Mouse (Mus musculus) erythroblast, adult 5-6 weeks (primary cell): Measurements from ENCODE around the gene Ttc3. TPM values are rescaled to one million over a fixed set of nuclear protein-coding genes. Genes with fewer than 3 reads are reported as not detected.

Experiments
- ATAC-seq: replicated peaks from 2 replicates; pipeline ENCODE4 v1.8.0; 2016; ENCODE audit warnings: moderate number of reproducible peaks, mild to moderate bottlenecking, moderate TSS enrichment, inconsistent platforms; ENCODE audit not compliant: poor library complexity, low FRiP score, severe bottlenecking
- total RNA-seq, 2 experiments: library from RNA; stranded (forward) in 1 of 2; stranded (reverse) in 1 of 2; fragments of 150-400 nt in 1 of 2; fragments of 200-764, 138-1000 nt in 1 of 2; gene quantifications; 2 replicates each; pipeline versions ENCODE4 v1.2.3 to v1.2.4; 2015 to 2017; ENCODE audit warnings: low replicate concordance in 2 of 2

The Ttc3 gene
- total RNA-seq, 2 experiments from 2014 or later = 12.4 to 13.6 TPM

DNA sequence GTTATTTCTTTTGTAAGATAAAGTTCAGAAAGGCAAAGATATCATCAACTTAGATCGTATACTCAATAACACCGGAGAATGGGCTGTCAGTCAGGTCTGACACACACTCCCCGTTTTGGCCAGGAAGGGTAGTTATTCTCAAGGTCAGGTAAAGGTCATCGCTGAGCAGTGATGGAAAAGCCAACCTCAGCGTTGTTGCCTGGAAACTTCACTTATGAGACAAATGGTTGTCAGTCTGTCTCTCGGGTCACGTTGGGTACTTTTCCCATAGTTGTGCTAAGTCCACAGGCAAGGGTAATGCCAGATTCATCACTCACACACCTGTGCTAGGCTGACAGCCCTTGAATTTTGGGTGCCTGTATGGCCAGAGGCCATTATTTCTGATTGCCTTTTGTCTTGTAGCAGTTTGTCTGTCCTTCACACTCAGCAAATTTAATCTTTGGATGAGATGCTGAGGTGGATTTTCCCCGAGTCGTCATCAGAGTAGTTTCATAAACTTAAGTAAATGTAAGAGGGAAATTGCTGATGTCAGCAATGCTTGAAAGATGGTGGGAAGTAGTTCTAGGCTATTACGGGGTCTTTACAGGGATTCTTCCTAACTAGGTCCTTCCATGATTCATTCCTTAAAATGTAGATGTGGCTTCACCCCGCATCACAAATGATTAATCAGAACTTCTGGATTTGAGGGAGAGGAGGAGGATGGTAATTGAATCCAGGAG, 13.5 kb upstream of the Ttc3 start:
- ATAC-seq = no peak

DNA sequence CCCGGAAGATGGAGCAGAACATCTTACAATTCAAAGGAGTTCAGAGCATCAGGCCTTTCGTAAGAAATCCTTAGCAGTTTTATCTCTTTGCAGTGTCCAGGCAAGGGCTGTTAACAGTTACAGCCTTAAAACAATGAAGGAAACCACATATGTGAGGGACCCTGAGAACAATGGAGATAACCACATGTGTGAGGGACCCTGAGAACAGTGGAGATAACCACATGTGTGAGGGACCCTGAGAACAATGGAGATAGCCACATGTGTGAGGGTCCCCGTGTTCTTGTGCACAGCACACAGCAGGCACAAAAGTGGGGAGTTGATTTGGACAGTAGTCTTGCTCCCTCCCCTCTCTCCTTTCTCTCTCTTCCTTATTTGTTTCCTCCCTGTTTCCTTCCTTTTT, 12.3 kb upstream of the Ttc3 start:
- no peak for ATAC-seq

DNA sequence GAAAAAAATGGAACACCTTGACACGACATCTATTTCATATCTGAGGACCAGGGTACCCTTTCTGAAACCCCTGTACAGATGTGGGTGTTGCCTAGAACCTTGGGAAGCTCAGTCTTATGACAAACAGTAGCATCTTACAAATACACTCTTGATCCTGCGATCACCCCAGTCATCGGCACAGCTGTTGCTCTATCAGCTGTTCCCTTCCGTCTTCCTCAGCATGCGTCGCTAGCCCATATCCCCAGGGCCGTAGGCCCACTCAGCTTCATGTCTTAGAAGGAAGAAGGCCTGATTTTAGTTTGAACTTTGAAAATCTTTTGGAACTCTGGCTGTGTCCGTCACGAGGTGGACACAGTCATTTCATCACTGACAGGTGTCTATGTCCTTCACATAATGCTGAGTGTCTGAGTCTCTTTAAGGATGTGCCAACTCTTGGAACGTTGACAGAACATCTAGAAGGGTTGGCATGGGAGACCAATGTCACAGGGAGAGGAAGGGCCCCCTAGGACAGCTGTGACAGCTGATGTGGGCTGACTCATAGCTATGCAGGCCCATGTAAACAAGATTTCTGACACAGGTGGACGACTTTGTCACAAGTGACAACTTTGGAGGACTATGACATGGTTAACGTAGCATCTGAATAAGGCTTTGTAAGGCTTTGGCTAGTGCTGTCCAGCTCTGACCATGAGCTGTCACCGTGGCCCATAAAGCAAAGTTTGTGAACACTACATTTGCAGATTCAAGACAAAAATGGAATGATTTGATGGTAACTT, 9.7 kb upstream of the Ttc3 start:
- no peak for ATAC-seq

- no peak for ATAC-seq
Measured at GRCm38 (mm10) chr16:94362174-94362873, 8.1 kb upstream of the Ttc3 start.

DNA sequence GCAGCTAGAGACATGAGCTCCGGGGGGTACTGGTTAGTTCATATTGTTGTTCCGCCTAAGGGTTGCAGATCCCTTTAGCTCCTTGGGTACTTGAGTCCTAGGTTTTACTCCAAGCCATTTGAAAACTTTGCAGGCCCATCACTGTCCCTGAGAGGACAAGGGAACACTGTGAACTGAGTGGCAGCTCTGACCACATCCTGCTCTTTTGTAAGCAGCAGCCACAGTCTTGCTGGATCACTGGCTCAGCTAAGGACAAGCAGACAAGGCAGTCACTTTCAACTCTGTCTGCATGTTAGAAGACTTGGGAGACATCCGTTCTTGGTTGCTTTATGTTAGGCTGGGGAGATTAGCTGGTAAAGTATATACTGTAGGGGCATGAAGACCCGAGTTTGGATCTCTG, 6.6 kb upstream of the Ttc3 start:
- ATAC-seq = no peak

DNA sequence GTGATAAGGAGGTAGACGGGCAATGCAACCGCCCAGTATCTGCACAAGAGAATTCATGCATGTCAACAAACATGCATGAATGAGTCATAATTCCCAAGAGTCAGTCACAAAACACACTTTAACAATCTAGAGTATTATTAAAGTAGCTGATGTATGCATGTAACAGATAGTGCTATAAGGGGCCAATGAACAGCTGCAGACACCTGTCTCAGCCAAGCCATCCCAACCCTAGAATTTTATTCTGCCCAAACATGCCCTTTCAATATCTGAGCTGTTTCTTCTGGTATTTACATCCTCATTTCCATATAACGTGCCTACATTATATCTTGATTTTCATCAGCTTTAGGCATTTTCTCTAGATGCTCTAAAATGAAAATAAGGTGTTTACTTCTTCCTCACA, 5.0 kb upstream of the Ttc3 start:
- ATAC-seq = no peak

DNA sequence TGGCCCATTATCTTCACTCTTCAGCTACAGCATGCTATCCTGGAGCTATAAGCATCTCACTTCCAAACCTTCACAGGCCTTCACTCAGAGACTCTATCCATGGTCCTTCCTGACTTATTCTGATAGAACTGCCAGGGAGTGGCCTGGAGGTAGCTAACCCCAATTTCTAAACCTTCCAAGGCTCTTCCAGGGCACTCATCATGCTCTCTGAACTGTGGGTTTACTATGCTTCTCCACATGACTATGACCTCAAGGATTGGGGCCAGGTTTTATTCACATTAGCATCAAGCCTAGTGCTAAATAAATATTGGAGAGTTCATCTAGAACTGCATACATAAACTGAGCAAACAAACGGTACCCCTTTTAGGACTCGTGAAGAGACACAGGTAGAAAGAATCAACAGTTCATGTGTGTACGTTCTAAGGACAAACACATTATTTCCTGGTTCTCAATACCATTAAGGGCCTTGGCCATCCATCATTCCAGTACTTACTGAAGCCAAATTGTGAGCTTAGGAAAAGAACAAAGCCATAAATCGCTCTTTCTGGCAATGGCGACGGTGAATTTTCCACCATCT, 734 bp upstream of the Ttc3 start:
- no peak for ATAC-seq

- ATAC-seq = peak; percentile 79
Measured at GRCm38 (mm10) chr16:94370915-94371300, 490 bp downstream of the Ttc3 start.

DNA sequence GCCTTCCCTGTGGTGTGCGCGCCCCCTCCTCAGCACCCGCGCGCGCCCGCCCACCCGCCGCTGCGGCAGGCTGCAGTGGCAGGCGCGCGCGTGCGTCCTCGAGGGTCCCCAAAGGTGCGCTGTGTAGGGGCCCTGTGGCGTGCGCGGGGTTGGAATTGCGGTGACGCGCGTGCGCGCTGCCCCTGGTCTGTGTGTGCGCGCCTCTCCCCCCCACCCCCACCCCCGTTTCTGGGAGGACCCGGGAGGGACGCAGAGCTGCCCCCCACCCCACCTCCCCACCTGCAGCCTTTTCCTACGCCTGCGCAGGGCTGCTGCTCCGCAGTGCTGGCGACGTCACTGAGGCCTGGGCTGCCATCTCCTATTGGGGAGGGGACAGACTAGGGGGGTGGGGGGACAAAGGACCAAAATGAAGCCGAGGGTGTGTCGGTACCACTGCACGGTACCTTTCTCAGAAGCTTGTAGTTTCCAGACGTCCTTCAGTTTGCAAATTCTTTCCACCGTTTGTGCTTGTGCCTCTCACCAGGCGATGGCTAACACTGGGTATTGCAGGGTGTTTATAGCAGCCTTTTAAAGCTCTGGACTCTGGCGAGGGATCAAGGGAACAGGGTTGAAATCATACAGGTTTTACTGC, 998 bp downstream of the Ttc3 start, which contains the start of gene Pigp:
Gene Pigp, minus strand, starts transcription at position 542 of the 631 bp plus-strand sequence.
- peak; percentile 36; the same call in 1 of the 2 replicates for ATAC-seq

GRCm38 (mm10) chr16:94379386-94379785, 9.0 kb downstream of the Ttc3 start:
- no peak for ATAC-seq

DNA sequence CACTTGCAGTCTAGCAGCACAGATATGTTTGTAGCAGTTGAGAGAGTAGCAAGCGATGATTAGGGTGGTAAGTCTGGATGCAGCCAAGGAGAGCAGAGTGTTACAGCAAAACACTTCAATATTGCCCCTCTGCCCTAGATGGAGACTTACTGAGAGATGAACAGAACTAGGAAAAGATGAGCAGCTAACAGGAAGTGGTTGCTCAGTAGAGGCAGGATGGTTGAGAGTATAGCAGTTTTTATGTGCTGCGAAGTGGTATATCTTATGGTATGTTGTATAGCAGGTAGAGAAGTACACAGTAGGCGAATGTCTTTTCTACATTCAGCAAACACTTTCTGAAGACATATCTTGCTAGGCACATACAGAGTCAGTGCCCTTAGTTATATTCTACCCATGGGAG, 12.9 kb downstream of the Ttc3 start:
- ATAC-seq = no peak

DNA sequence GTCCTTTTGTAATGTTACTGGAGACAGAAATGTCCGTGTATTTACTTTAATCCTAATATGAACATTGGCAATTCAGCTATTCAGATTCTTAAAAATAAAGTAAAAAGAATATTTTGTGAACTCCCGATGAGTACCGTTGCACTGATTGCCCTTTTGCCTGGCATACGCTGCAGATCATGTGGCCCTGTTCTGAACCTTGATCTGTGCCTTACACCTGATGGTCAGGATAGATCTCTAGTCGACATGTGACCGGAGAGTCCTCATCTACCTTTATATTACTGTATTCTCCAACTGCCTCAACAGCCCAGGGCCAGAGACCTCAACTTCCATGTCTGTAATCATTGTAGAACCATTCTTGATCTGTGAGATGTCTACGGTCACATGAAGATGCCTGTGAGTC, 17.3 kb downstream of the Ttc3 start:
- ATAC-seq = no peak

DNA sequence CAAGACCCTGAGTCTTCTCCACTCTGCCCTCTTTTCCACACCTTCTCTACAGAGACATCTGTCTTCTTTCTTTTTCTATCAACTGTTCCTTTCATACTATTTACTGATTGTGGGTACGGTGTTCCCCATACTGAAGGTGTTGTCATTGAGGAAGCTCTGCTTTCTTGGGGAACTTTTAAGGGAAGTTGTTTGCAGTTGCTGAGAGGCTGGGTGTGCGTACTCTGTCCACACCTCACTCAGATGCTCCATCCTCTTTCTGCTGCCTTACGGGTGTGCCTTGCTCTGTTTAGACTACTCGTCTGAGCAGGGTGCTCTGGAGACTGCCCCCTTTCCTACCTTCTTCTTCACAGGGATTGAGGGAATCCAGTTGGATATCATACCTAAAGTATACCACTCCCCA, 21.9 kb downstream of the Ttc3 start:
- no peak for ATAC-seq

DNA sequence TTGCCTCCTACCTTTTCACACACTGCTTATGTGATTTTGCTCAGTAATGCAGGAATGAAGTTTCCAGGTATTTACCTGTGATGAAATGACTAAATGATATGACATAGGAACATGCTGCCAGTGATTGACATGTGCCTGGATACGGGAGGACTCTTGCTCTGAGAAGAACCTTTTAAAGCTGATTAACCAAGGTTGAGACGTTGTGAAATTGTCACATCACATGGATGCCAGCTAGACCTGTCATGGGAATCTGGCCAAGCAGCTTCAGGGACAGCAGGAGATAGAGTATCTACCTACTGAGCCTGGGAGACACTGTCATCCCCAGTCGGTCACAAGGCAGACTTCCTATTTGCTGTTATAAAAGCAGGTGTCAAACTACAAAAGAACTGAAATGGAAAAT, 24.6 kb downstream of the Ttc3 start:
- ATAC-seq = no peak

- ATAC-seq = no peak
Measured at GRCm38 (mm10) chr16:94396641-94397040, 26.2 kb downstream of the Ttc3 start.

GRCm38 (mm10) chr16:94399141-94399540, 28.7 kb downstream of the Ttc3 start:
- no peak for ATAC-seq

DNA sequence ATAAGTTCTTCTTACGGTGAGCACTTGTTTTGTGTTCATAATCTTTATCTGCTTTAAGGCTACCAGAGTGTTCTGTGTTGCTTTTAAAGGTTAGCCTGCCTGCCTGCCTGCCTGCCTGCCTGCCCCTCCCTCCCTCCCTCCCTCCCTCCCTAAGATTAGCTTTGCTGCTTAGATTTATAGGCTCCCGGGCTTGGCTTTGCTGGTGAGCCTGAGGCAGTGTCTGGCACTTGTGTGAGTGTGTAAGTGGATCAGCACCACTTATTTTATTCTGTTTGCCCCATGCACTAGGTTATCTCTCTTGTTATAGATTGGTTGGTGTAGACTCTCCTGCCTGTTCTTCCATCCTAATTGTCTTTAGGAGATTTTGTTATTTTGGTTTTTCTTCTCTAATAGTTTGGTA, 31.2 kb downstream of the Ttc3 start:
- ATAC-seq = no peak

GRCm38 (mm10) chr16:94402185-94402584, 31.8 kb downstream of the Ttc3 start:
- ATAC-seq = no peak

DNA sequence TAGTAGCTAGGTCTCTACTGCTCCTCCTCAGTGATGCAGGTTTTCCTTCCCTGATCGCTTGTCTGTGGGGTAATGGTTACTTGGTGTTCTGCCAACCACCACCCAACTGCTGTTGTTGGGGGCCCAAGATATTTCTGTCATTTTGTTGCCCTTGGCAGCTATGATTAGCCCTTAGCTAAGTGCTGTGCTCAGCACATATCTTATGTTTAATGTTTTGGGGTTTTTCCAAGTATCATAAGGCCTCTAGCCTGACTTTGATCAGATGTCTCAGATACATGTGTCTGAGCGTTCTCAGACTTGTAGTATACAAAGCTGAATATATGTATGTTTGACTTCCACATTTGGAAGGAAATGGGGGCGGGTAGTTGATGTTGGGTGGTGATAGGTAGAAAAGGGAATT, 40.9 kb downstream of the Ttc3 start:
- no peak for ATAC-seq

DNA sequence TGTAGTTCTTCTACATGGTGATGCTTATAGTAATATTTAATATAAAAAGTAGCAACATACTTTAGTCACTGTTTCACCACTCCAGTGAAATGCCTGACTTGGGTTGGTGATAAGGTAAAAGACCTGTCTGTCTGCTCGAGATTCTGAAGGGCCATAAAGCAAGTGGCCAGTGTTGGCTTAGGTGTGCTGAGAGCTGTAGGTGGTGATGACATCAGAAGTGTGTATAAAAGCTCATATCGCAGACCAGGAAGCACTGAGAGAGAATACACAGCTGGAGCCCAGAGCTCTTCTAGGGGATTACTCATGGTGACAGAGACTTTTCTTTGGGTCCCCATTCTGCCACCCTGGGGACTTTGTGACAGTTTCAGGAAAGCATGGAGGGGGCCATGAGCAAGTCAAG, 41.8 kb downstream of the Ttc3 start:
- no peak for ATAC-seq
